Mouse (Mus musculus) C2C12 (cell line): ENCODE measurements at regions not wholly inside any gene's neighbourhood (a gene's known extent, or its start where the extent isn't known, plus 50 kb on each side); places are given as distances from the start of the nearest gene placed in this dataset.
A peak's percentile ranks its signal among the peaks of the same experiment; 100 is the strongest.

Experiments used
- H3K27me3 ChIP-seq: one replicate; pipeline ENCODE4 v1.6.1; 2011; ENCODE audit not compliant: control insufficient read depth, insufficient read depth, insufficient read length
- H3K36me3 ChIP-seq: one replicate; pipeline ENCODE4 v1.6.1; 2011; ENCODE audit not compliant: control insufficient read depth, insufficient read depth
- H3K4me3 ChIP-seq: one replicate; pipeline ENCODE4 v1.5.1; 2011; ENCODE audit warnings: mild to moderate bottlenecking, control low read depth; ENCODE audit not compliant: poor library complexity, insufficient read depth, severe bottlenecking
- H3K79me2 ChIP-seq: one replicate; pipeline ENCODE4 v1.6.1; 2011; ENCODE audit not compliant: control insufficient read depth, insufficient read depth
- H3K79me3 ChIP-seq: one replicate; pipeline ENCODE4 v1.6.1; 2011; ENCODE audit warnings: low read depth, control low read depth
- H3ac ChIP-seq: one replicate; pipeline ENCODE3; 2011; ENCODE audit warnings: low read depth; ENCODE audit not compliant: control insufficient read depth, insufficient read length
- CEBPB ChIP-seq: IDR thresholded peaks from one replicate; pipeline ENCODE4 v1.6.1; 2011; ENCODE audit warnings: low read depth, mild to moderate bottlenecking, control low read depth, moderate library complexity
- CTCF ChIP-seq: IDR thresholded peaks from one replicate; pipeline ENCODE4 v1.5.1; 2011; ENCODE audit not compliant: control insufficient read depth, insufficient read depth, insufficient read length
- FOSL1 ChIP-seq: IDR thresholded peaks from one replicate; pipeline ENCODE4 v1.8.0; 2011; ENCODE audit warnings: mild to moderate bottlenecking, low read length; ENCODE audit not compliant: poor library complexity, insufficient read depth, severe bottlenecking
- MAX ChIP-seq: IDR thresholded peaks from one replicate; pipeline ENCODE4 v1.6.1; 2011; ENCODE audit warnings: mild to moderate bottlenecking, control low read depth
- MYOD1 ChIP-seq: IDR thresholded peaks from one replicate; pipeline ENCODE4 v1.6.1; 2011; ENCODE audit warnings: low read depth; ENCODE audit not compliant: control insufficient read depth, insufficient read length
- MYOG ChIP-seq: IDR thresholded peaks from one replicate; pipeline ENCODE4 v1.6.1; 2011; ENCODE audit not compliant: control insufficient read depth, insufficient read length; ENCODE audit errors: extremely low read depth
- USF1 ChIP-seq: IDR thresholded peaks from one replicate; pipeline ENCODE4 v1.6.1; 2011; ENCODE audit warnings: low read depth, mild to moderate bottlenecking, control low read depth, moderate library complexity

DNA sequence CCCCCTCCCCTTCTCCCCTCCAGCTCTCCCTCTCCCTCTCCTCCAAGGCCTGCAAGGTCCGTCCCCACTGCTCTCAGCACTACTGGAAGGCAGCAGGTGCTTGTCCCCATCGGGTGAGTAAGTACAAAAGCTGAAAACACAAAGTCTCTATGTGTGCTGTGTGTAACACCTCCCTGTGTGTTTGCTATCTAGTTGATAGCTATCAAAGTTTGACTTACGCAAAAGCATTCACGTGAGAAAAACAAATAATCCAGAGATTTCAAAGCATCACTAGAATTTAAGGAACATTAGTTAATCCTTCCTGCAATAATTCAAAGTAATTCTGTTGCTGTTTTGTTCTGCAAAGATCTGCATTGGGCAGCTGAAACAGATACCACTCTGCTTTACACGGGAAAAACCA, 156.5 kb downstream of the Ptger3 start:
- Histone ChIP-seq H3ac (no peak overlapping the region), H3K27me3 (no peaks in the 10 kb centered on the region), H3K79me2 (no peaks in the 10 kb centered on the region), H3K36me3 (no peaks in the 10 kb centered on the region), H3K79me3 (no peaks in the 10 kb centered on the region), H3K4me3 (no peak overlapping the region)
- no peak for TF ChIP-seq MYOD1
- TF ChIP-seq CEBPB, result no peak
- TF ChIP-seq MYOG, result no peak
- no peak for TF ChIP-seq CTCF
- TF ChIP-seq MAX, result no peak
- no peak for TF ChIP-seq FOSL1
- TF ChIP-seq USF1, result no peak

DNA sequence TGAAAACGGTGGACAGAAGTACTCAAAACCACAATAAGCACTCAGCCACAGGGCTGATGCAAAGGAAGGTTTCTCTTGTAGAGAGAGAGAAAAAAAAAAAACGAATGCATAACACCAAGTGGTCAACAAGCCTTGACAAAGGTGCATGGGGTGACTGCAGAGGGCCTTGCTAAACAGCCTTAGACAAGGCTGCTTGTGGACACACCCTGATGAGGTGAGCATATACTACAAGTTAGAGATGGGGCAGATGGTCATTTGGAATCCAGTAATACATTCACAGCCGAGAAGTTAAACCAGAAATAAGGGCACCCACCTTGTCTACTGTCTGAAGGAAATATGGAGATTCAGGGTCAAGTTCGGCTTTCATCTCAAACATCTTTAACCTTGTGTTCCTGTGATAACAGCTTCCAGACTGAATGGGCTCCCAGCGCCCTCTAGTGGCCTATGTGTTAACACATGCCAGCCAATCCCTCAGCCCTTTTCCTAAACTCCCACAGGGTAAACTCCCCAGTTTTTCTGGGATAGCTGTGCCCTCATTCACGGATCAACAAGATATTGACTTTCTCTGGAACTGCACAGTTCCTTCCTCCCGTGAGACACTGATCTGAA, 150.7 kb downstream of the Ptger3 start:
- Histone ChIP-seq H3K79me3 (no peaks in the 10 kb centered on the region), H3K4me3 (no peak overlapping the region)
- TF ChIP-seq CTCF (peak; percentile 36), FOSL1 (no peak)

DNA sequence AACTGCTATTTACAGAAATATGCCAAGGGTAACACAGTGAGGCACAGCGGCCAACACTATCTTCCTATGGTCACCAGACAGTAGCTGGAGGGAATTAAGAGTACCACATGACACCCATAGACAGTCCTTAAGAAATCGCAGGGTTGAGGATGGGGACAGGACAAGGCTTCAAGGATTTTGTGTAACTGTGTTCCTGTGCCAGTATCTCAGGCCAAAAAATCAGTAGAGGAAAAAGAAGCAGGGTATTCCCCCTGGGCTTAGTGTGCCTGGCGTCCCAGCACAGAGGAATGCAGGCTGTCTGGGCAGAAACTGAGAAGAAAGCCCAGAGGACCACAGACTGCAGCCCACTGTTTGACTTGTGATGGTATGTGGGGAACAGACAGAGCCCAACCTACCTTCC, 147.3 kb downstream of the Ptger3 start:
- TF ChIP-seq FOSL1, result no peak
- TF ChIP-seq CTCF, result no peak
- TF ChIP-seq CEBPB, result no peak
- TF ChIP-seq MAX, result no peak
- no peak for TF ChIP-seq MYOD1
- no peak for TF ChIP-seq USF1
- no peak for TF ChIP-seq MYOG
- no peaks in the 10 kb centered on the region for H3K36me3 ChIP-seq
- H3K27me3 ChIP-seq, result no peaks in the 10 kb centered on the region

More for the DNA sequence above, 150.7 kb downstream of the Ptger3 start:
- H3K36me3 ChIP-seq, result no peaks in the 10 kb centered on the region
- H3ac ChIP-seq, result no peak overlapping the region
- H3K27me3 ChIP-seq, result no peaks in the 10 kb centered on the region
- H3K79me2 ChIP-seq, result no peaks in the 10 kb centered on the region

DNA sequence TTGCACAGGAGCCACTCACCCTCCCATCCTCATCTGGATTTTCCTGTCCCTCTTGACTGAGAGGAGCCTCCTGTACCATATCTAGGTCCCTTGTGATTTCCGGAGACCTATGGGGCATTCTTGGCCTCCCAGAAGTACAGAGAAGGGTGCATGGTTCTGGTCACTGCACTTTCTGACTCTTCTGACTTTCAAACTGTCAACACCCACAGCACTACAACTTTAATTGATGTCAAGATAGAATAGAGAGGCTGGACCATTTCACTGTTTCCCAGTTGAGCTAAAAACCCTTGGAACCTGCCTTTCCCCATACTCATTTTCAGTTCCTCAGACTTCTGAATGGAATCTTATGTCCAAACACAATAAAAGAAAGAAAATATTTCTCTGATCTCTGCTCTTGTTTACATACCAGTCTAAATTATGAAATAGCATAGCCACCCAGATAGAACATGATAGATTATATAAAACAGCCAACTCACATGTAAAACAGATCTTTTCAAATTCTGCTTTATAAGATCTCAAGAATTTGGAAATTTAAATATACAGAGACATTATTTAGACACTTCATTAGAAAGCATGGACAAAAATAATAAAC, 144.2 kb downstream of the Ptger3 start:
- TF ChIP-seq MYOD1 (no peak), USF1 (no peak), CEBPB (no peak), MAX (no peak), CTCF (no peak), MYOG (no peak), FOSL1 (no peak)
- Histone ChIP-seq H3K4me3 (no peak overlapping the region), H3ac (no peak overlapping the region), H3K36me3 (no peaks in the 10 kb centered on the region), H3K79me3 (no peaks in the 10 kb centered on the region), H3K79me2 (no peaks in the 10 kb centered on the region), H3K27me3 (no peaks in the 10 kb centered on the region)

More for the DNA sequence above, 147.3 kb downstream of the Ptger3 start:
- Histone ChIP-seq H3K4me3 (no peak overlapping the region), H3K79me3 (no peaks in the 10 kb centered on the region), H3ac (no peak overlapping the region), H3K79me2 (no peaks in the 10 kb centered on the region)

DNA sequence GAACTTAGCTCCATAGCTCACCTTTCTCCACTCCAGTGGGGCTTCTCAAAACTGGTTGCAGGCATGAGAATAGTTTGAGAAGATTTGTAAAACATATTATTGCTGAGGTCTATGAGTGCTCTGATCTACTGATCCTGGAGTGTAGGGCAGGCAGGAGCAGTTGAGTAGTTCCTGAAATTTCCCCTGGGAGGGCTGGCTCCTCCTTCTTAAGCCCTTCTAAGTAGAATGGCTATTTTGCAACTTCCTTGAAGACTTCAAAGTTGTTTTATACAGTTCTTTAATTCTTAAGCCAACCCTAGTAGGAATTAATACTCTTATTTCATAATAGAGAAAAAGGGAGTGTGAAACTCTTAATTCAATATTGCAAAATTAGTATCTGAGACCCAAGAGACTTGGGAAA, 133.3 kb downstream of the Ptger3 start:
- no peaks in the 10 kb centered on the region for H3K36me3 ChIP-seq
- H3K79me2 ChIP-seq, result no peaks in the 10 kb centered on the region
- H3ac ChIP-seq, result no peak overlapping the region
- TF ChIP-seq MYOG (no peak), USF1 (no peak), CEBPB (no peak), MAX (no peak), MYOD1 (no peak), FOSL1 (no peak), CTCF (no peak)
- no peaks in the 10 kb centered on the region for H3K27me3 ChIP-seq
- H3K4me3 ChIP-seq, result no peak overlapping the region
- no peaks in the 10 kb centered on the region for H3K79me3 ChIP-seq

DNA sequence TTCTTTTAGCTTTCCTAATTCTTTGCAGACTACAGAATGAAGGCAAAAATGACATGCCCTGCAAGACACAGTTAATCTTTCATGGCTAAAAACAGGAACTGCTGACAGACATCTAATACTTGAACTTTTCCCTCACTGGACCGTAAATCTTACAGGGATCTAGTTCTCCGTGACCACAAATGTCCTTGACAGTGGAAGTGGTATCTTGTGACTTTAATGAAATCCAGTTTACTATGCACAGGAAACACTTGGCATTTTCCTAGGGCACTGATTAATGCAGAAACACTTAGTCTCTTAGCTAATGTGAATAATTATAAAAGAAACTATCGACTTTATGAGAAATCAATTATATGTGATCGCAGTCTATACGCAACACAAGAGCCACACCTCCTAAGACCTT, 131.8 kb downstream of the Ptger3 start:
- no peak for TF ChIP-seq USF1
- no peak for TF ChIP-seq MYOD1
- TF ChIP-seq MYOG, result no peak
- TF ChIP-seq FOSL1, result no peak
- no peak for TF ChIP-seq MAX
- TF ChIP-seq CTCF, result no peak
- TF ChIP-seq CEBPB, result no peak
- no peak overlapping the region for H3K4me3 ChIP-seq
- H3K27me3 ChIP-seq, result no peaks in the 10 kb centered on the region
- no peaks in the 10 kb centered on the region for H3K79me2 ChIP-seq
- no peak overlapping the region for H3ac ChIP-seq
- H3K36me3 ChIP-seq, result no peaks in the 10 kb centered on the region
- no peaks in the 10 kb centered on the region for H3K79me3 ChIP-seq
